Mouse (Mus musculus) liver, embryonic 14.5 days (tissue): ENCODE data around the gene Olfr372. TPM values are rescaled to one million over a fixed set of nuclear protein-coding genes. Genes with fewer than 3 reads are reported as not detected.
"Not testable (repeated sequence)": the region's sequence is repeated elsewhere in the genome, so short reads cannot be mapped to it uniquely, and the experiment has no call there.

Experiments
- ATAC-seq: fragments of 200-750 bp; cut with Nextera tagmentation; 2 replicates; pipeline ENCODE4 v1.8.0; 2017; ENCODE audit warnings: moderate number of reproducible peaks, mild to moderate bottlenecking, moderate library complexity; ENCODE audit not compliant: insufficient read depth
- DNase-seq, 3 experiments: peaks; one replicate each; pipeline ENCODE4 v3.0.0-alpha.2; 2012 to 2013; ENCODE audit warnings: low read depth in 3 of 3, low spot score in 3 of 3
- H3K27ac ChIP-seq: fragments of 300-500 bp; sonication (generic); 2 replicates; pipeline ENCODE4 v1.5.1; 2014; ENCODE audit warnings: moderate library complexity, mild to moderate bottlenecking, control low read depth, inconsistent platforms
- H3K27me3 ChIP-seq: fragments of 300-500 bp; sonication (generic); 2 replicates; pipeline ENCODE4 v1.6.1; 2014; ENCODE audit warnings: mild to moderate bottlenecking, low read length, moderate library complexity; ENCODE audit not compliant: control insufficient read depth, insufficient read depth
- H3K36me3 ChIP-seq: fragments of 300-500 bp; sonication (generic); replicated peaks from 2 replicates; pipeline ENCODE4 v1.6.1; 2014; ENCODE audit warnings: low read depth; ENCODE audit not compliant: control insufficient read depth, insufficient read depth
- H3K4me1 ChIP-seq, 2 experiments: fragments of 200-500 bp in 1 of 2; fragments of 300-500 bp in 1 of 2; sonication (generic) in 1 of 2; replicated peaks; 2 replicates each; pipeline ENCODE4 v1.6.1; 2012 to 2014; ENCODE audit warnings: antibody characterized with exemption in 1 of 2, inconsistent platforms in 1 of 2, low read length in 1 of 2; ENCODE audit not compliant: control insufficient read depth in 2 of 2, insufficient read depth in 2 of 2
- H3K4me2 ChIP-seq: fragments of 300-500 bp; sonication (generic); 2 replicates; pipeline ENCODE4 v1.6.1; 2014; ENCODE audit warnings: low read depth, mild to moderate bottlenecking, control low read depth, moderate library complexity
- H3K4me3 ChIP-seq, 2 experiments: fragments of 200-500 bp in 1 of 2; fragments of 300-500 bp in 1 of 2; sonication (generic) in 1 of 2; 2 replicates each; pipeline ENCODE4 v1.5.1; 2012 to 2014; ENCODE audit warnings: low read depth in 2 of 2, low read length in 2 of 2, mild to moderate bottlenecking in 2 of 2, control low read depth in 1 of 2, inconsistent platforms in 1 of 2, moderate library complexity in 1 of 2; ENCODE audit not compliant: insufficient read depth in 1 of 2
- H3K9ac ChIP-seq: fragments of 300-500 bp; sonication (generic); replicated peaks from 2 replicates; pipeline ENCODE4 v1.6.1; 2014; ENCODE audit warnings: mild to moderate bottlenecking, control low read depth, moderate library complexity
- H3K9me3 ChIP-seq: fragments of 300-500 bp; sonication (generic); 2 replicates; pipeline ENCODE4 v1.6.1; 2016; ENCODE audit warnings: low read length, mixed read lengths; ENCODE audit not compliant: control insufficient read depth
- CTCF ChIP-seq: IDR thresholded peaks from 2 replicates; pipeline ENCODE4 v1.5.1; 2016; ENCODE audit warnings: antibody characterized with exemption, low read depth, control low read depth
- EP300 ChIP-seq: IDR thresholded peaks from 2 replicates; pipeline ENCODE4 v1.6.1; 2016; ENCODE audit warnings: antibody characterized with exemption, low read depth
- WGBS: fragments of 180-500 bp; shearing (Covaris S2); extraction: QIAGEN DNeasy Blood & Tissue Kit; methylation state at CpG from one replicate; pipeline ENCODE4 v1.1.7; 2014; ENCODE audit not compliant: insufficient replicate concordance; 5-methylcytosine and 5-hydroxymethylcytosine counted together
- polyA plus RNA-seq, 2 experiments: library from polyadenylated mRNA; depleted of rRNA in 1 of 2; stranded (reverse) in 1 of 2; unstranded in 1 of 2; fragments of >200 nt; fragmentation: Nextera tagmentation in 1 of 2; extraction: Ambion mirVana in 1 of 2; gene quantifications; 2 replicates each; pipeline versions ENCODE4 v1.2.1 to v1.2.3; 2012 to 2014

Gene Olfr372
- polyA plus RNA-seq, 2 experiments: not detected

- Histone ChIP-seq H3K36me3 (no peaks in the 10 kb centered on the region), H3K4me3 (no peak overlapping the region), H3K27ac (no peak overlapping the region), H3K4me2 (no peak overlapping the region), H3K9me3 (no peaks in the 10 kb centered on the region), H3K4me1 (no peaks in the 10 kb centered on the region), H3K27me3 (no peaks in the 10 kb centered on the region), H3K9ac (no peak overlapping the region)
- TF ChIP-seq CTCF (no peak), EP300 (no peak)
- DNase-seq (no peak), ATAC-seq (no peak)
- WGBS: 44% methylated on average over 5 of the region's 5 CpGs
These were observed 43.7 kb downstream of the Olfr372 start for GRCm38 (mm10) chr8:72084744-72085143.

- DNase-seq, H3K36me3 ChIP-seq, H3K9ac ChIP-seq, ATAC-seq, H3K4me3 ChIP-seq, H3K4me2 ChIP-seq, H3K9me3 ChIP-seq, H3K27ac ChIP-seq, H3K4me1 ChIP-seq, H3K27me3 ChIP-seq: not testable (repeated sequence)
- 63% methylated on average over 3 of the region's 3 CpGs for WGBS
- peak; percentile 30; the same call in 1 of the 2 replicates for TF ChIP-seq CTCF
These were observed 46.6 kb downstream of the Olfr372 start for GRCm38 (mm10) chr8:72087611-72088010.

- H3K27me3 ChIP-seq, H3K4me1 ChIP-seq, ATAC-seq, H3K9ac ChIP-seq, H3K4me2 ChIP-seq, H3K36me3 ChIP-seq, H3K9me3 ChIP-seq, H3K27ac ChIP-seq, H3K4me3 ChIP-seq, DNase-seq: not testable (repeated sequence)
These were observed 55.7 kb downstream of the Olfr372 start for GRCm38 (mm10) chr8:72096721-72097120.

DNA sequence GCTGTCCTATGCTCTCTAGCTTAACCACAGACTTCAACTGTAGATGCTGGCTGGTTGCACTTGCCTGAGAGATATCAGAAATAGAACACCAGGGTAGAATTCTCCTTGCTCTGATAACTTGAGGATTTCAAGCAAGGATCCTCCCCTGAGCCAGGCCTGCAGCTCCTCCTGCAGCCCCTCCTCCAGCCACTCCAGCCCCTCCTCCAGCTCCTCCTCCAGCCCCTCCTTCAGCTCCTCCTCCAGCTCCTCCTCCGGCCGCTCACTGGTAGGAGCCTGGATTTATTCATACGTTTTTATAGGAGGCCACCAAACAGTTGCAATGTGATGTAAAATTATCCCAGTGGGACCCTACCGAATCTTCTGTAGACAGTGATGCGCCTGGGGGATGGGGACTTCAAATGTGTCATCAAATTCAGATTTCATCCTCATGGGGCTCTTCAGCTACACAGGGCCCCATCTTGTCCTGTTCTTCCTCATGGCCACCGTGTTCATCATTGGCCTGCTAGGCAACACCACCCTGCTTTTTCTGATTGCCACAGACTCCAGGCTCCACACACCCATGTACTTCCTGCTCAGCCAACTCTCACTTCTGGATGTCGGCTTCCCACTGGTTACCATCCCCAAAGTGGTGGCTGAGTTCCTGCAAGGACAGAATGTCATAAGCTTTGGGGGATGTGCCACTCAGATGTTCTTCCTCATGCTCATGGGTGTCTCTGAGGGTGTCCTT lies 58.5 kb downstream of the Olfr372 start:
- H3K36me3 ChIP-seq, H3K9me3 ChIP-seq, H3K4me3 ChIP-seq, H3K4me1 ChIP-seq, H3K9ac ChIP-seq, H3K27ac ChIP-seq, H3K27me3 ChIP-seq, H3K4me2 ChIP-seq, DNase-seq: not testable (repeated sequence)
- ATAC-seq: 0 out of 2 replicates have a peak, but pooled peaks have one; percentile 21
- WGBS: 40% methylated on average over 6 of the region's 7 CpGs

- no peaks in the 10 kb centered on the region for H3K27me3 ChIP-seq
- WGBS: 19% methylated on average over 4 of the region's 4 CpGs
- no peak overlapping the region for H3K27ac ChIP-seq
- ATAC-seq (no peak), DNase-seq (no peak)
- no peak overlapping the region for H3K4me2 ChIP-seq
- no peaks in the 10 kb centered on the region for H3K9me3 ChIP-seq
- no peaks in the 10 kb centered on the region for H3K4me1 ChIP-seq
- no peaks in the 10 kb centered on the region for H3K36me3 ChIP-seq
- no peak overlapping the region for H3K9ac ChIP-seq
- no peak overlapping the region for H3K4me3 ChIP-seq
- TF ChIP-seq CTCF: peak; percentile 64
- TF ChIP-seq EP300: no peak
These were observed 64.1 kb downstream of the Olfr372 start for GRCm38 (mm10) chr8:72105165-72105564.
